Mouse (Mus musculus) cortical plate, adult 2 months (tissue): ENCODE data around the gene Tbccd1.

Experiments used
- CTCF ChIP-seq: fragments of 200-500 bp; IDR thresholded peaks from 2 replicates; pipeline ENCODE4 v1.5.1; 2011; ENCODE audit warnings: mild to moderate bottlenecking, control low read depth, low read length; ENCODE audit not compliant: insufficient read depth; ENCODE audit errors: extremely low read depth
- POLR2A ChIP-seq: fragments of 200-500 bp; IDR thresholded peaks from 2 replicates; pipeline ENCODE4 v1.6.1; 2011; ENCODE audit warnings: mild to moderate bottlenecking, low read length, control low read depth; ENCODE audit not compliant: insufficient read depth; ENCODE audit errors: extremely low read depth

DNA sequence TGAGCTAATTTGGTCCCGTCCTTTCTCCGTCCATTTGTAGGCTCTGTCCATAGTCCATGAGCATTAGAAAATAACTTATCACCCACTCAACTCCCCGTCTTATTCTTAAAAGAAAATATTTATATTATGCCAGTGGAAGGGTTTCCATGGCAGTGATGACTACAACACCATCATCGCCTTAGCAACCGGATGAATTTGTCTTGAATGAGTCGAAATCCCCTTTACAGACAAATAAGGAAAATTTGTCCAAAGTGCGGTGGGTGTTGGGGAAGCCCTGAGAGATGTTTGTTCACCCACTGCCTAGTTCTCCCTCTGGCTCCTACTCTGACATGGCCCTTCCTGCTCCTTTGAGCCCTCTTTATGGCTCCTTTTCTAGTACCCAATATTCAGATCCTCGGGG, 88.8 kb downstream of the Tbccd1 start:
- TF ChIP-seq POLR2A (no peak), CTCF (no peak)
